Mouse (Mus musculus) intestine, embryonic 16.5 days (tissue): Measurements from ENCODE around the gene Car4. TPM values are rescaled to one million over a fixed set of nuclear protein-coding genes. Genes with fewer than 3 reads are reported as not detected.

Experiments used
- ATAC-seq: fragments of 200-750 bp; cut with Nextera tagmentation; 2 replicates; pipeline ENCODE4 v1.8.0; 2017; ENCODE audit warnings: moderate TSS enrichment, moderate library complexity
- H3K27ac ChIP-seq: fragments of 300-500 bp; sonication (generic); 2 replicates; pipeline ENCODE4 v1.5.1; 2014; ENCODE audit warnings: mild to moderate bottlenecking, low read length
- H3K27me3 ChIP-seq: fragments of 300-500 bp; sonication (generic); replicated peaks from 2 replicates; pipeline ENCODE4 v1.6.1; 2014; ENCODE audit warnings: low read length, control low read depth, mixed read lengths; ENCODE audit not compliant: control insufficient read depth, insufficient read depth
- H3K36me3 ChIP-seq: fragments of 300-500 bp; sonication (generic); 2 replicates; pipeline ENCODE4 v1.6.1; 2014; ENCODE audit warnings: low read length, control low read depth; ENCODE audit not compliant: control insufficient read depth, insufficient read depth
- H3K4me1 ChIP-seq: fragments of 300-500 bp; sonication (generic); 2 replicates; pipeline ENCODE4 v1.6.1; 2014; ENCODE audit warnings: low read length, control low read depth, mixed read lengths; ENCODE audit not compliant: control insufficient read depth, insufficient read depth
- H3K4me2 ChIP-seq: fragments of 300-500 bp; sonication (generic); 2 replicates; pipeline ENCODE4 v1.6.1; 2014; ENCODE audit warnings: low read depth, low read length, control low read depth
- H3K4me3 ChIP-seq: fragments of 300-500 bp; sonication (generic); 2 replicates; pipeline ENCODE4 v1.5.1; 2014; ENCODE audit warnings: mild to moderate bottlenecking, low read length
- H3K9ac ChIP-seq: fragments of 300-500 bp; sonication (generic); 2 replicates; pipeline ENCODE4 v1.6.1; 2014; ENCODE audit warnings: low read depth, low read length
- H3K9me3 ChIP-seq: fragments of 300-500 bp; sonication (generic); 2 replicates; pipeline ENCODE4 v1.6.1; 2016; ENCODE audit warnings: low read length, control low read depth; ENCODE audit not compliant: control insufficient read depth
- WGBS: fragments of 180-500 bp; shearing (Covaris S2); extraction: QIAGEN DNeasy Blood & Tissue Kit; methylation state at CpG from one replicate; pipeline ENCODE4 v1.1.7; 2014; 5-methylcytosine and 5-hydroxymethylcytosine counted together
- polyA plus RNA-seq: library from polyadenylated mRNA; unstranded; fragments of >200 nt; fragmentation: Nextera tagmentation; extraction: Ambion mirVana; gene quantifications from 2 replicates; pipeline ENCODE4 v1.2.1, GENCODE M21; 2015

Car4 gene
- polyA plus RNA-seq, 1 experiment from 2014 or later = 0.15 TPM

GRCm38 (mm10) chr11:84977385-84977952 is 19.9 kb downstream of the Car4 start:
- no peaks in the 10 kb centered on the region for H3K27me3 ChIP-seq
- H3K4me3 ChIP-seq = no peak overlapping the region
- no peak overlapping the region for H3K27ac ChIP-seq
- WGBS = 73% methylated on average over 3 of the region's 3 CpGs
- no peak overlapping the region for H3K4me2 ChIP-seq
- no peak overlapping the region for H3K9ac ChIP-seq
- H3K9me3 ChIP-seq = no peaks in the 10 kb centered on the region
- no peaks in the 10 kb centered on the region for H3K36me3 ChIP-seq
- H3K4me1 ChIP-seq = 0 out of 2 replicates have a peak, but pooled peaks cover 4% of the 10 kb centered on the region
- ATAC-seq = no peak

GRCm38 (mm10) chr11:84978113-84978512 is 20.5 kb downstream of the Car4 start:
- Histone ChIP-seq H3K4me1 (no peaks in the 10 kb centered on the region), H3K4me3 (no peak overlapping the region), H3K4me2 (no peak overlapping the region), H3K9me3 (no peaks in the 10 kb centered on the region), H3K9ac (no peak overlapping the region), H3K27me3 (no peaks in the 10 kb centered on the region), H3K36me3 (no peaks in the 10 kb centered on the region), H3K27ac (no peak overlapping the region)
- no peak for ATAC-seq
- WGBS = 44% methylated on average over 2 of the region's 2 CpGs

- Histone ChIP-seq H3K9ac (no peak overlapping the region), H3K4me3 (no peak overlapping the region), H3K27ac (no peak overlapping the region), H3K36me3 (no peaks in the 10 kb centered on the region), H3K4me2 (no peak overlapping the region), H3K27me3 (no peaks in the 10 kb centered on the region), H3K9me3 (no peaks in the 10 kb centered on the region), H3K4me1 (no peaks in the 10 kb centered on the region)
- no peak for ATAC-seq
- 30% methylated on average over 1 of the region's 1 CpGs for WGBS
Measured at GRCm38 (mm10) chr11:84979351-84979750, 21.8 kb downstream of the Car4 start.

GRCm38 (mm10) chr11:84980697-84981096 is 23.1 kb downstream of the Car4 start:
- Histone ChIP-seq H3K4me3 (no peak overlapping the region), H3K36me3 (no peaks in the 10 kb centered on the region), H3K27ac (no peak overlapping the region), H3K27me3 (no peaks in the 10 kb centered on the region), H3K9me3 (no peaks in the 10 kb centered on the region), H3K4me1 (no peaks in the 10 kb centered on the region), H3K4me2 (no peak overlapping the region), H3K9ac (no peak overlapping the region)
- ATAC-seq = no peak
- 64% methylated on average over 2 of the region's 2 CpGs for WGBS

GRCm38 (mm10) chr11:84985421-84985820 is 27.8 kb downstream of the Car4 start:
- H3K27me3 ChIP-seq = no peaks in the 10 kb centered on the region
- no peaks in the 10 kb centered on the region for H3K4me1 ChIP-seq
- no peak for ATAC-seq
- WGBS = 87% methylated on average over 6 of the region's 6 CpGs
- no peak overlapping the region for H3K9ac ChIP-seq
- H3K9me3 ChIP-seq = no peaks in the 10 kb centered on the region
- no peaks in the 10 kb centered on the region for H3K36me3 ChIP-seq
- H3K4me3 ChIP-seq = no peak overlapping the region
- H3K4me2 ChIP-seq = no peak overlapping the region
- no peak overlapping the region for H3K27ac ChIP-seq

GRCm38 (mm10) chr11:84988341-84988919 is 30.8 kb downstream of the Car4 start:
- Histone ChIP-seq H3K9ac (no peak overlapping the region), H3K4me1 (no peaks in the 10 kb centered on the region), H3K27me3 (no peaks in the 10 kb centered on the region), H3K4me2 (no peak overlapping the region), H3K27ac (no peak overlapping the region), H3K9me3 (no peaks in the 10 kb centered on the region), H3K4me3 (no peak overlapping the region), H3K36me3 (no peaks in the 10 kb centered on the region)
- ATAC-seq = no peak
- WGBS = 93% methylated on average over 3 of the region's 3 CpGs

GRCm38 (mm10) chr11:84992996-84993395 is 35.4 kb downstream of the Car4 start:
- no peak overlapping the region for H3K27ac ChIP-seq
- no peaks in the 10 kb centered on the region for H3K4me1 ChIP-seq
- no peak overlapping the region for H3K4me2 ChIP-seq
- H3K4me3 ChIP-seq = no peak overlapping the region
- H3K9ac ChIP-seq = no peak overlapping the region
- no peak for ATAC-seq
- no peaks in the 10 kb centered on the region for H3K27me3 ChIP-seq
- H3K36me3 ChIP-seq = no peaks in the 10 kb centered on the region
- no peaks in the 10 kb centered on the region for H3K9me3 ChIP-seq
- WGBS = 93% methylated on average over 1 of the region's 1 CpGs

- no peaks in the 10 kb centered on the region for H3K9me3 ChIP-seq
- 95% methylated on average over 1 of the region's 1 CpGs for WGBS
- no peak overlapping the region for H3K27ac ChIP-seq
- H3K27me3 ChIP-seq = no peaks in the 10 kb centered on the region
- no peak overlapping the region for H3K4me3 ChIP-seq
- H3K4me2 ChIP-seq = no peak overlapping the region
- H3K9ac ChIP-seq = no peak overlapping the region
- no peaks in the 10 kb centered on the region for H3K4me1 ChIP-seq
- no peak for ATAC-seq
- H3K36me3 ChIP-seq = no peaks in the 10 kb centered on the region
Measured at GRCm38 (mm10) chr11:84995241-84995640, 37.7 kb downstream of the Car4 start.

- Histone ChIP-seq H3K9ac (no peak overlapping the region), H3K4me3 (no peak overlapping the region), H3K27me3 (no peaks in the 10 kb centered on the region), H3K4me1 (no peaks in the 10 kb centered on the region), H3K27ac (no peak overlapping the region), H3K9me3 (no peaks in the 10 kb centered on the region), H3K36me3 (no peaks in the 10 kb centered on the region), H3K4me2 (no peak overlapping the region)
- no peak for ATAC-seq
- 92% methylated on average over 3 of the region's 3 CpGs for WGBS
Measured at GRCm38 (mm10) chr11:85003566-85003965, 46.0 kb downstream of the Car4 start.

GRCm38 (mm10) chr11:85013121-85013520 is 55.5 kb downstream of the Car4 start:
- ATAC-seq = no peak

More at GRCm38 (mm10) chr11:85013121-85013520, 55.5 kb downstream of the Car4 start:
- Histone ChIP-seq H3K27me3 (no peaks in the 10 kb centered on the region), H3K27ac (no peak overlapping the region), H3K9me3 (no peaks in the 10 kb centered on the region), H3K4me3 (no peak overlapping the region), H3K9ac (no peak overlapping the region), H3K4me2 (no peak overlapping the region), H3K36me3 (no peaks in the 10 kb centered on the region), H3K4me1 (no peaks in the 10 kb centered on the region)
